Comparison of ENCODE assay signal across 21 mouse cellular contexts in genomic region chr6:116663364-116663763, GRCm38 (mm10).
"Had no signal": no experiment of that assay in that cellular context is flagged by ENCODE, and none has a peak within 500 bp of the region (broad histone marks: within the 10 kb centered on the region; RNA-seq: fewer than 3 reads in every experiment).

No protein-coding gene starts in this region.

- DNase-seq: gastrocnemius, postnatal 14 days; gastrocnemius, postnatal 36 days; heart, postnatal 14 days; heart, postnatal 36 days; kidney, adult 18-20 months; kidney, adult 8-10 months; kidney, postnatal 10 days; kidney, postnatal 25 days; kidney, postnatal 4 days had no signal

- H3K9me3 ChIP-seq: heart, embryonic 10.5 days; heart, embryonic 13.5 days; heart, embryonic 15.5 days; hindbrain, embryonic 13.5 days; hindbrain, embryonic 15.5 days; limb, embryonic 13.5 days; limb, embryonic 15.5 days; liver, embryonic 12.5 days had no signal

- H3K36me3 ChIP-seq: heart, embryonic 10.5 days; heart, embryonic 13.5 days; heart, embryonic 15.5 days; hindbrain, embryonic 13.5 days; hindbrain, embryonic 15.5 days; limb, embryonic 13.5 days; limb, embryonic 15.5 days; liver, embryonic 12.5 days had no signal

- H3K4me2 ChIP-seq: heart, embryonic 13.5 days; heart, embryonic 15.5 days; hindbrain, embryonic 13.5 days; hindbrain, embryonic 15.5 days; limb, embryonic 13.5 days; limb, embryonic 15.5 days; liver, embryonic 12.5 days had no signal

- H3K27me3 ChIP-seq: heart, embryonic 13.5 days; heart, embryonic 15.5 days; hindbrain, embryonic 13.5 days; hindbrain, embryonic 15.5 days; limb, embryonic 13.5 days; limb, embryonic 15.5 days; liver, embryonic 12.5 days had no signal

- H3K4me1 ChIP-seq: limb, embryonic 13.5 days; liver, embryonic 12.5 days had no signal

- H3K27ac ChIP-seq: heart, embryonic 13.5 days; heart, embryonic 15.5 days; hindbrain, embryonic 13.5 days; hindbrain, embryonic 15.5 days; hindbrain, postnatal 0 days; layer of hippocampus, adult 2 months; left cerebral cortex, adult 2 months; limb, embryonic 13.5 days; limb, embryonic 15.5 days; liver, embryonic 12.5 days; liver, embryonic 14.5 days had no signal

- H3K4me3 ChIP-seq: heart, embryonic 10.5 days; heart, embryonic 13.5 days; heart, embryonic 15.5 days; hindbrain, embryonic 13.5 days; hindbrain, embryonic 15.5 days; layer of hippocampus, adult 2 months; left cerebral cortex, adult 2 months; limb, embryonic 13.5 days; limb, embryonic 15.5 days; liver, embryonic 12.5 days had no signal
